Mouse (Mus musculus): ENCODE data around the gene Dynlrb1. TPM values are rescaled to one million over a fixed set of nuclear protein-coding genes. Genes with fewer than 3 reads are reported as not detected.

The Dynlrb1 gene
- polyA plus RNA-seq, 1 experiment from 2014 or later = 375 TPM

Other genes with a start within 250 kb of the Dynlrb1 start
- gene Gm14226, start 218.3 kb upstream of the Dynlrb1 start, polyA plus RNA-seq (2015; fragmentation: Nextera tagmentation; extraction: Ambion mirVana) = 0.39 and 0.42 TPM in 2 replicates
- 36.9 and 46.4 TPM in 2 replicates for gene Ahcy, start 162.0 kb upstream of the Dynlrb1 start, polyA plus RNA-seq (2015; fragmentation: Nextera tagmentation; extraction: Ambion mirVana)
- gene Itch, start 103.0 kb upstream of the Dynlrb1 start, polyA plus RNA-seq (2015; fragmentation: Nextera tagmentation; extraction: Ambion mirVana) = 34.9 and 35.6 TPM in 2 replicates
- gene Map1lc3a, start 39.8 kb downstream of the Dynlrb1 start, polyA plus RNA-seq (2015; fragmentation: Nextera tagmentation; extraction: Ambion mirVana) = 354 and 380 TPM in 2 replicates
- 45.4 and 53.5 TPM in 2 replicates for gene Pigu, start 120.9 kb downstream of the Dynlrb1 start, polyA plus RNA-seq (2015; fragmentation: Nextera tagmentation; extraction: Ambion mirVana)
- 103 and 116 TPM in 2 replicates for gene Trp53inp2, start 144.5 kb downstream of the Dynlrb1 start, polyA plus RNA-seq (2015; fragmentation: Nextera tagmentation; extraction: Ambion mirVana)
- gene Ncoa6, start 237.4 kb downstream of the Dynlrb1 start, polyA plus RNA-seq (2015; fragmentation: Nextera tagmentation; extraction: Ambion mirVana) = 12.0 and 14.5 TPM in 2 replicates